Mouse (Mus musculus): ENCODE data around the gene Pkn1.

The Pkn1 gene

GRCm38 (mm10) chr8:83723447-83724083 lies 24.6 kb upstream of the Pkn1 start:
- peak; percentile 48 for DNase-seq

GRCm38 (mm10) chr8:83722631-83723030 lies 23.7 kb upstream of the Pkn1 start:
- DNase-seq: no peak

- DNase-seq: peak; percentile 90
Observed at GRCm38 (mm10) chr8:83721405-83722025, 22.5 kb upstream of the Pkn1 start.

GRCm38 (mm10) chr8:83719693-83720092 lies 20.7 kb upstream of the Pkn1 start:
- DNase-seq: no peak

- DNase-seq: no peak
Observed at GRCm38 (mm10) chr8:83719048-83719447, 20.1 kb upstream of the Pkn1 start.

GRCm38 (mm10) chr8:83716563-83716962 lies 17.6 kb upstream of the Pkn1 start:
- no peak for DNase-seq

GRCm38 (mm10) chr8:83715771-83716170 lies 16.8 kb upstream of the Pkn1 start:
- no peak for DNase-seq

DNA sequence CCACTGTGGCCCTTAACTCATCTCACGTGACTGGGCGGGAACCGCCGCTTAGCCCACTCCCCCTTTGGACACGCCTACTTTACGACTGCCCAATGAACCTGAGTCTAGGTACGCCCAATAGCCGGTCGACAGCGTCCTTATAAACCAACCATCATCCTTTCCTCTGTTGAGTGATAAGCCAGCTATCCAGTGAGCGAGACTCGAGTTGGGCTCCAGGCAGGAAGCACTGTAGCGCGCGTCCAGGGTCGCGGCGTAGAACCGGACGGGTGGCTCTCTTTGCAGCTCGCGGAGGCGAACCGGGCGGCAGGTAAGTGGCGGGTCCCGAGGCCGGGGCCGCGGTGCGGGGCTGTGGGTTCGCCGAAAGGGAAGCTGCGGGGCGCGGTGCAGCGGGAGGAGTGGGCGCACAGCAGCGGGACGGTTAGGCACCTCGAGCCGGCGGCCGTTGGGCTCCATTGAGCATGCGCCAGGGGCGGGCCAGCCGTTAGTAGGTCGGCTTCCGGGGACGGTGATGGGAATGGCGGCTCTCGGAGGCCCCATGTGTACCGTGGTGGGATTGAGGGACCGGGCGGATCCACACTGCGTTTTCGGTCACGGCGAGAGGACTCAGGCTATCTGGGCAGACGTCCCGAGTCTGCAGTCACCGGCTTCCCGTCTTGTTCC lies 16.2 kb upstream of the Pkn1 start, which contains the start of gene Ddx39:
TSS of gene Ddx39 (plus strand) at position 147 of the 660 bp plus-strand sequence.
- DNase-seq: peak; percentile 100

DNA sequence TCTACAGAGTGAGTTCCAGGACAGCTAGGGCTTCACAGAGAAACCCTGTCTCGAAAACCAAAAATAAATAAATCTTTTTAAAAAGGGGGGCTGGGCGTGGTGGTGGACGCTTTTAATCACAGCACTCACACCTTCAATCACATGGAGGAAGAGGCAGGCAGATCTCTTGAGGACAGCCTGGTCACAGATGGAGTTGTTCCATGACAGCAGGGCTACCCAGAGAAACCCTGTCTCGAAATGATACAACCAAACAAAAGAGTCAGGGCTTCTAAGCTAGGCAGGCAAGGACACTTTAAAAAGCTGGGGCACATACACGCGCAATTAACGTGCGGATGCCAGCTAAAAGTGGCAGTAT lies 15.7 kb upstream of the Pkn1 start:
- DNase-seq: no peak

GRCm38 (mm10) chr8:83707554-83707953 lies 8.6 kb upstream of the Pkn1 start:
- no peak for DNase-seq

- no peak for DNase-seq
Observed at GRCm38 (mm10) chr8:83706411-83706810, 7.4 kb upstream of the Pkn1 start.

DNA sequence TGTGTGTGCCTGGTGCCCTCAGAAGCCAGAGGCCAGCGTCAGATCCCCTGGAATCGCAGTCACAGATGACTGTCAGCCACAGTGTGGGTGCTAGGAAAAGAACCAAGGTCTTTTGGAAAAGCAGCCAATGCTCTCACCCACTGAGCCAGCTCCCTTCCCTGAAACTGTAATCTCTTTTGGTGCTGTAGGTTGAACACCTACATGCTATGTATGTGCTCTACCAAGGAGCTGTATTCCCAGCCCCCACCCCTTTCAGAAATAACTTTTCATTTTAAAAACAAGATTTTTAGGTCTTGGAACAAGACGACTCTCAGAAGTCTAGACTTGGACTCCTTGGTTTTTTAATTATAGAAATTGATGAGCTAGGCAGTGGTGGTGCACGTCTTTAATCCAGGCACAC lies 4.4 kb upstream of the Pkn1 start:
- no peak for DNase-seq

GRCm38 (mm10) chr8:83700423-83701085 lies 1.6 kb upstream of the Pkn1 start:
- DNase-seq: no peak

- peak; percentile 41 for DNase-seq
Observed at GRCm38 (mm10) chr8:83699566-83699965, 587 bp upstream of the Pkn1 start.

DNA sequence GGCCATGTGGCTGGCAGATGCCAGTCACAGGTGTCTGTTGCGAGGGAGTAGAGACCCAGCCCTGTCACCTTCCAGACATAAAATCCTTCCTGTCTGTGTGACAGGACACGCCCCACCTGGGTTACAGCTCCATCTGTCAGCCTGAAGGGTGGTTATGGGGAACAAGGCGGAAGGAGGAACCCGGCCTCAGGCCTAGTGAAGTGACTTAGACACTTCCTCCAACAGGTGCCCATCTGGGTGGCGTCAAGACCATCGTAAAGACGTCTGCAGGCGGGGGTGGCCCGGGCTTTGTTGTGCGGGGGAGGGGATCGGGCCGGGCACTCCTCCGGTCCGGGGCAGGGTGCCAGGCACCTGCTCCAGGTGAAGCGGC lies 703 bp downstream of the Pkn1 start:
- peak; percentile 82 for DNase-seq

DNA sequence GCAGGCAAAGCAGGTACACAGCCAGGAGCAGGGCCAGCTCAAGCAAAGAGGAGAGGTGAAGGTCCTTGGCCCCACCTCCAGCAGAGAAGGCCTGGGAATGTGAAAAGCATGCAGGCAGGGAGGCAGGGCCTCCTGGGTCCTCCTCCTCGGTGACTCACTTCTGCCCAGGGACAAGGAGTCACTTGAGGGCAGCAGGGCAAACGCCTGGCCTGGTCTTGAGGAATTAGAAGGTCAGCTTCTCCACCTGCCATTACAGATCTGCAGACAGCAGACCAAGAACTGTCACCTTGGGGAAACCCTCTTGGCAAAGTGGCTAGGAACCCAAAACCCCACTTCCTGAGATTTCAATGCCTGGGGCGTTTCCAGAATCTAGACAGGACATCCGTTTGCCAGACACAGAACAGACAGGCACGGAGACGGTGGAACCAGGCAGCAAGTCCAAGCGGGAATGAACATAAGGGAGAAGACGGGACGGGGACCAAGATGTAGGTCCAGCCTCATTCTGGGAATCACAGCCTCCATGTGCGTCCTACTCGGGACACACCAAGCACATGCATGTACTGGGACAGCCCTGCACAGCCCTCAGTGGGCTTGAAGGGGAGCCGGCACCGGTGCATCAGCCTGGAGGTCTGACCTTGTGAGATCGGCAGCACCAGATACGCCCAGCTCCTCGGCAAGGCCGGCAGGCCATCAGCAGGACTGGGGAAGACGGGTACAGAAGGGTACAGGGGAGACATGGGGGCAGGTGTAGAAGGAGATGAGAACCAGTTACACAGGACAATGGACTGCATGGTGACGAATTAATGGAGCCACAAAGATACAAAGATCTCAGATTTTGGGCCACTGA lies 1.4 kb downstream of the Pkn1 start:
- DNase-seq: peak; percentile 90

DNA sequence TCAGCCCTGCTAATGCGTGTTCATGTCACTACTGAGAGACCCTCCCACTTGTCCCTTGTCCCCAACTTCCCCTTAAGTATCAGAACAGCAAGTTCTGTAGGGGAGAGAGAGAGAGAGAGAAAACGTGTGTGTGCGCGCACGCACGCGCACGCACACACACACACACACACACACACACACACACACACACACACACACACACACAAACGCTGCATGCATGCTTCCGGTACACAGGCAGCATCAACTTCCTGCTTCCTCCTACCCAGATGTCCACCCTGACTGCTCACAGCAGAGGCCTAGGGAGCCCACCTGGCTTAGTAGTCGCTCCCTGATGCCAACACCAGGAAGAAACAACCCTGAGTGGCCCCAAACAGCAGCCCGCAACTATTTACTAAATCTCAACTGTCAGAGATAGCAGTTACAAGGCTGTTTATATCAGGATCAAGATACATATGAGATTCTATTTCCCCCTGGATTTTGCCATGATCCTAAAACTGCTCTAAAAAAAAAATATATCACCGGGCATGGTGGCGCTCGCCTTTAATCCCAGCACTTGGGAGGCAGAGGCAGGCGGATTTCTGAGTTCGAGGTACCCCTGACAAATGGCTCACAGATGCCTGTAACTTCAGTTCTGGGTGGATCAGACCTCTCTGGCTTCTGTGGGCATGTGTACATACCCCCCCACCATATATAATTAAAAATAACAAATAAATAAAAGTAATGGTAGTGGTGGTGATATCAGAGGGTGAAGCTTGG lies 3.5 kb downstream of the Pkn1 start:
- peak; percentile 63 for DNase-seq

GRCm38 (mm10) chr8:83694369-83695160 lies 4.4 kb downstream of the Pkn1 start:
- no peak for DNase-seq

DNA sequence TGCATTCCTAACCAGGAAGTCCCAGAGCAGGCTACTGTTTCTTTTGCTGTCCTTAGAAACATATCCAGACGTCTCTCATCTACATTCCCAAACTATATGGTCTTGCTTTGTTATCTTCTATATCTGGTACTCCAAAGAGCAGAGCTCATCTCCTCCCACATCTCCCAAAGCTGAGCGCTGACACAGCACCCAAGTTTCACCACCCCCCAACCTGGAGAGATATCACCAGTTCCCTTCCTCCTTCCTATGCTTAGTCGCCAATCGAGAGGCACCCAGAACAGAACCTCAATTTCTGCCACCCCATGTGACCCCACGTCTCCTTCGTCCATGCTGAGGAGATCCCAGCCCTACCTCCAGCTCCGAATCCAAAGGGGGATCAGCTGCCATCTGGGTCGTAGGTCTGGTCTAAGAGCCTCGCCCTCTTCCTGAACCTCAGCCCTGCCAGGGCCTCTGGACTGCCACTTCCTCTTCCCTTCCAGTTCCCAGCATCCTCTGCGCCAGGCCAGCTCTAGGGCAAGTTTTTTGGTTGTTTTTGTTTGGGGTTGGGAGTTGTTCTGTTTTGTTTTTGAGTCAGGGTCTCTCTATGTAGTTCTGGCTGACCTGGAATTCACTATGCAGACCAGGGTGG lies 5.3 kb downstream of the Pkn1 start:
- peak; percentile 63 for DNase-seq

- no peak for DNase-seq
Observed at GRCm38 (mm10) chr8:83689264-83689663, 9.7 kb downstream of the Pkn1 start.

DNA sequence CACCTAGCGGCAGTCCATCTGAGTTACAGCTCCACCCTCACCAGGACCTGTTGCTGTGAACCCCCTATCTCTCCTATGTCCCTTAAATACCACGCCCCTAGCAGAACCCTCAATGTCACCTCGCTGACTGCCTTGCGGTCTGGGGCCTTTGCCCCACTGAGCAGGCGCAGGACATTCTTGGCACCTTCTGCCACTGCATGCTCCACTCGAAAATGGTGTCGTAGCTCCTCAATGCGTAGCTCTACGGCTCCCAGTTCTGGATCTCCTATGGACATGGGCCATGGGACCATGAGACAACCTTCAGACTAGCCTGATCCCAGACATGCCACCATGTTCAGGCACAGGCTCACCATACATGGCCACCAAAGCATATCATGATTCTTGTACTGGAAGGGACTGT lies 14.5 kb downstream of the Pkn1 start:
- no peak for DNase-seq
